Mouse (Mus musculus): ENCODE results near the gene Pex7. TPM values are rescaled to one million over a fixed set of nuclear protein-coding genes. Genes with fewer than 3 reads are reported as not detected.

Gene Pex7
- 61.7 and 63.8 TPM in 2 replicates for polyA plus RNA-seq (2015; fragmentation: Nextera tagmentation; extraction: Ambion mirVana)

DNA sequence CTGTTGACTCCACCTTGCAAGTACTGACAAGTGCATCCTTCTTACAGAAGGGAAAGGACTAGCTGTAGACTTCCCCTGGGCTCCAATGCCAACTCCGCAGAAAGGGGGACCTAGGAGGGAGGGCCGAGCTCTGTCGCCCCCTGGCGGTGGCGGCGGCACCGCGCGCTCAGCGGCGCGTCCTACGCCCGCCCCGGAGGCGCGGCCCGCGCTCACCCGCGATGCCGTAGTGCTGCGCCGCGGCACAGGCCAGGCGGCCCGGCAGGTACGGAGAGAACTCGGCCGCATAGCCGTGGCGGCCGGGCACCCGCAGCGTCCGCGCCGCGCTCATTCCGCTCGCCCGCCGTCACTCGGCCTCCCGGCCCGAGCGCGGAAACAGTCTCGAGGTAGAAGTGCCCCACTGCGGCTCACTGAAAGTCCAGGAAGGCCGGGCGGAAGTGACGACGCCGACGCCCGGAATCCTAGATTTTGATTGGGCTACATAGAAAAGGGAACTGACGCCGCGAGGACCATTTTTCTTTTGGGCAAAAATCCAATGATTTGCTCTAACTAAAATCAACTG, at the start of gene Pex7:
Gene Pex7, minus strand, starts transcription at position 444 of the 559 bp plus-strand sequence.
- peak; percentile 90 for TF ChIP-seq CTCF (IDR thresholded peaks at IDR 0.05; ENCODE audit: low read depth)
- no peaks in the 10 kb centered on the region for H3K27me3 ChIP-seq (replicated peaks; ENCODE audit: control insufficient read depth, insufficient read depth, low read length)
- H3K27ac ChIP-seq (ENCODE audit: low read depth, low read length) = peak within 1 kb of the TSS; percentile 96
- peak within 1 kb of the TSS; percentile 69 for H3K4me3 ChIP-seq (ENCODE audit: low read depth, low read length)
- peak within 1 kb of the TSS; percentile 91 for H3K9ac ChIP-seq (ENCODE audit: low read depth, low read length)
- WGBS = under 1% methylated on average over 60 of the region's 60 CpGs
- peak within 1 kb of the TSS; percentile 54 for H3K4me2 ChIP-seq (replicated peaks; ENCODE audit: low read depth)
- H3K9me3 ChIP-seq (ENCODE audit: control insufficient read depth) = no peaks in the 10 kb centered on the region
- no peaks in the 10 kb centered on the region for H3K4me1 ChIP-seq (replicated peaks; ENCODE audit: control insufficient read depth, insufficient read depth, low read length)
- peaks cover 8% of the 10 kb centered on the region; the same call in 1 of the 2 replicates for H3K36me3 ChIP-seq (ENCODE audit: control insufficient read depth, insufficient read depth)
- ATAC-seq = peak; percentile 98

DNA sequence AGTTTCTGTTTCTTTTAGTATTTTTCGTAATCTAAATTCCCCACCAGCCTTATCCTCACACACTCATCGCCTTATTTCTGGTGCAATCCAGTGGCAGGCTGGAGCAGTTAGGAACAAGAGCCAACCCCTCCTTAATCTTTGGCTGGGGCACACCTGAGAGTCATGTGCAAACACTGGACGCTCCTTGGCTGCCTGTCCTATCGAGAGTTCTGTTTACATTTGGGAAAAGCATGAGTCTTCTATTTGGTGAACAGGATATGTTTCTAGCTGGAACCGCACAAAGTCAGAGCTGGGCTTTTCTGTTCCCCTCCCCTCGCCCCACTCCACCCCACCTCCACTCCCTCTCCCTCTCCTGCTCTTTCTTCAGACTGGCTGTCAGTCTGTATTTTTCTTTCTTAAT, 49.3 kb upstream of the Pex7 start:
- Histone ChIP-seq H3K4me2 (replicated peaks; ENCODE audit: low read depth) (no peak overlapping the region), H3K4me3 (ENCODE audit: low read depth, low read length) (no peak overlapping the region)
- 18% methylated on average over 6 of the region's 6 CpGs for WGBS

DNA sequence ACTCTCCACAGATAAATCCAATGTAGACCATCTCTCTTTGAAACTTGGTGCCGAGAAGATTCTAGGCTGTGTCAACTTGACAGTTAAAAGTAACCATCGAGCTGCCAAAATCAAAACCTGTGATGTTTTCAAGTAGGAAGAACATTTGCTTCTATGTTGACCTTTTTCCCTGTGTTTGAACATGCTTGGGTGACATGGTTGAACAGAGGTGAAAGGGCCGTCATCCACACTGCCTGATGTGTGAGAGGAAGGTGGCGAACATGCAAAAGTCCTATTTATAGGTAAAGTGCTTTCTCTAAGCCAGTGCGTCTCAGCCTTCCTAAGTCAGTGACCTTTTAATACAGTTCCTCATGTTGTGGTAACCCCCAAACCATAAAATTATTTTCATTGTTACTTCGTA, 48.3 kb upstream of the Pex7 start:
- H3K27ac ChIP-seq (ENCODE audit: low read depth, low read length) = no peak overlapping the region
- H3K9me3 ChIP-seq (ENCODE audit: control insufficient read depth) = no peaks in the 10 kb centered on the region
- ATAC-seq = no peak
- H3K27me3 ChIP-seq (replicated peaks; ENCODE audit: control insufficient read depth, insufficient read depth, low read length) = no peaks in the 10 kb centered on the region
- no peaks in the 10 kb centered on the region; the same call in 1 of the 2 replicates for H3K36me3 ChIP-seq (ENCODE audit: control insufficient read depth, insufficient read depth)
- H3K9ac ChIP-seq (ENCODE audit: low read depth, low read length) = no peak overlapping the region
- no peak overlapping the region for H3K4me2 ChIP-seq (replicated peaks; ENCODE audit: low read depth)
- 88% methylated on average over 6 of the region's 6 CpGs for WGBS
- TF ChIP-seq CTCF (IDR thresholded peaks at IDR 0.05; ENCODE audit: low read depth) = no peak
- H3K4me3 ChIP-seq (ENCODE audit: low read depth, low read length) = no peak overlapping the region
- H3K4me1 ChIP-seq (replicated peaks; ENCODE audit: control insufficient read depth, insufficient read depth, low read length) = no peaks in the 10 kb centered on the region; the same call in 1 of the 2 replicates

More for the DNA sequence above, 49.3 kb upstream of the Pex7 start:
- no peaks in the 10 kb centered on the region; the same call in 1 of the 2 replicates for H3K4me1 ChIP-seq (replicated peaks; ENCODE audit: control insufficient read depth, insufficient read depth, low read length)
- peak; percentile 10; the same call in 1 of the 2 replicates for ATAC-seq
- no peak overlapping the region for H3K27ac ChIP-seq (ENCODE audit: low read depth, low read length)
- H3K9me3 ChIP-seq (ENCODE audit: control insufficient read depth) = no peaks in the 10 kb centered on the region
- H3K27me3 ChIP-seq (replicated peaks; ENCODE audit: control insufficient read depth, insufficient read depth, low read length) = no peaks in the 10 kb centered on the region
- H3K36me3 ChIP-seq (ENCODE audit: control insufficient read depth, insufficient read depth) = no peaks in the 10 kb centered on the region
- TF ChIP-seq CTCF (IDR thresholded peaks at IDR 0.05; ENCODE audit: low read depth) = no peak
- no peak overlapping the region for H3K9ac ChIP-seq (ENCODE audit: low read depth, low read length)

DNA sequence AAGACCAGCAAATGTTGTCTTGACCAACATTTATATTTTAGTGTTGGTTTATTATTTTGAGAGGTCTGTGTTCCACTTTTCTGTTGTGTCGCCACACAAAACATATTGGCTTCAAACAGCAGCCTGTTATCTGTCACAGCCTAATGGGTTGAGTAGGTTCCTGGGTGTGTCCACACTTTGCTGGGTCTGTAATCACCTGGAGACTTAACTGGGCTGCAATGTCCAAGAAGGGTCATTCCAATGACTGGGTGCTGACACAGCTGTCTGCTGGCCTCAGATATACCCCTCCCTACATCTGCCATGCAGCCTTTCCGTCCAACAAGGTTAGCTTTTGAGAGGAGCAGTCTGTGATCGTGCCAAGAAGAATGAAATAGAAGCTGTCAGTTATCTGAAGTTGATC, 47.1 kb upstream of the Pex7 start:
- Histone ChIP-seq H3K4me1 (replicated peaks; ENCODE audit: control insufficient read depth, insufficient read depth, low read length) (no peaks in the 10 kb centered on the region; the same call in 1 of the 2 replicates), H3K36me3 (ENCODE audit: control insufficient read depth, insufficient read depth) (no peaks in the 10 kb centered on the region; the same call in 1 of the 2 replicates), H3K4me2 (replicated peaks; ENCODE audit: low read depth) (no peak overlapping the region), H3K4me3 (ENCODE audit: low read depth, low read length) (no peak overlapping the region), H3K9ac (ENCODE audit: low read depth, low read length) (no peak overlapping the region), H3K27me3 (replicated peaks; ENCODE audit: control insufficient read depth, insufficient read depth, low read length) (no peaks in the 10 kb centered on the region), H3K9me3 (ENCODE audit: control insufficient read depth) (no peaks in the 10 kb centered on the region), H3K27ac (ENCODE audit: low read depth, low read length) (no peak overlapping the region)
- ATAC-seq = no peak
- TF ChIP-seq CTCF (IDR thresholded peaks at IDR 0.05; ENCODE audit: low read depth) = no peak
- WGBS = 64% methylated on average over 3 of the region's 3 CpGs

DNA sequence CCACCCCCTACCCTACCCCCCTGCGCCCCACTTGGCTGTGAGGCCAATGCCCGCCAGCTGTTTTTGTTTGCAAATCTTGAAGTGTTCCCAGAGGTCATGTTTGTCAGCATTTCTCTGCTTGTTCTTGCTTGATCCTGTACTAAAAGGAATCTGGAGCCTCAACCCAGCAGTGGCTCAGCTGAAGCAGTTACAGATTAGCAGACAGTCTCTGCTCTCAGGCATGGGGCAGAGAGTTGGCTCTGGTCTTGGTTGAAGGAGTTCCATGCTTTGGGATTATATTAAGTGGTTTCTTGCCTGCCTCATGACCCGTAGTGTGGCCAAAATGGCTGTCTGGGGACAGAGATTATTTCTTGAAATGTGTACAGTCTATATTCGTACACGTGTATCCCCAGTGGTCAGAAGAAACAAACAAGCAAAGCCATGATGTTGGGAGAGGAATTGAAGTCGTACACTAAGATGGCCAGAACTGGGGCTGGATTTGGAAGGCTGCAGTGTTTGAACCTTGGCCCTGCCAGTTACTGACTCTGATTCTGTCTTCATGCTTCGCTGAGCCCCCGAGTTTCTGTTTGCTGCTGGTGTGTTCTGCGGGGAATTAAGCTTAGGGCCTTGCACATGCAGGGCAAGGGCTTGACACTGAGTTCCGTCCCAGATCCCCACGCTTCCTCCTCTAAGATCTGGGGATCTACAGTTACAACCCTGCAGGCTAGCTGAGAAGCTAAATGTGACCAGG, 45.7 kb upstream of the Pex7 start:
- no peak overlapping the region for H3K4me2 ChIP-seq (replicated peaks; ENCODE audit: low read depth)
- no peaks in the 10 kb centered on the region; the same call in 1 of the 2 replicates for H3K4me1 ChIP-seq (replicated peaks; ENCODE audit: control insufficient read depth, insufficient read depth, low read length)
- H3K27me3 ChIP-seq (replicated peaks; ENCODE audit: control insufficient read depth, insufficient read depth, low read length) = no peaks in the 10 kb centered on the region
- ATAC-seq = no peak
- no peaks in the 10 kb centered on the region for H3K9me3 ChIP-seq (ENCODE audit: control insufficient read depth)
- H3K9ac ChIP-seq (ENCODE audit: low read depth, low read length) = no peak overlapping the region
- 85% methylated on average over 11 of the region's 11 CpGs for WGBS
- no peak for TF ChIP-seq CTCF (IDR thresholded peaks at IDR 0.05; ENCODE audit: low read depth)
- no peaks in the 10 kb centered on the region; the same call in 1 of the 2 replicates for H3K36me3 ChIP-seq (ENCODE audit: control insufficient read depth, insufficient read depth)
- no peak overlapping the region for H3K4me3 ChIP-seq (ENCODE audit: low read depth, low read length)
- H3K27ac ChIP-seq (ENCODE audit: low read depth, low read length) = no peak overlapping the region

DNA sequence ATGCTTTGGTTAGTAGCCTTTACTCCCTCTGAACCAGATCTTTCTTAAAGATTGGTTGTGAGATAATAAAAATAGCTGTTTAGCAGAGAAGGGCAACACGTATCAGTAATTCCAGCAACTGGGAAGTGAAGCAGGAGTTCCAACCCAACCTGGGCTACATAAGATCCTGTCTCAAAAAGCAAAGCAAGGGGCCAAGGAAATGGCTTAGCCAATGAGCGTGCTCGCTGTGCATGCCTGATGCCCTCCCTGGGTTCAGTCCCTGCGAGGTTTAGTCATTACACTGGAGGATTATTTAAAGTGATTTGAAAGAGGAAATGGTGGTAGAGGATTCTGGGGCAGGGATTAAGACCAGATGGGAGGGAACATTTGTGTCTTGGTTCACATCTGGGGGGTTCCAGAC, 41.6 kb upstream of the Pex7 start:
- Histone ChIP-seq H3K9ac (ENCODE audit: low read depth, low read length) (no peak overlapping the region), H3K9me3 (ENCODE audit: control insufficient read depth) (no peaks in the 10 kb centered on the region), H3K4me2 (replicated peaks; ENCODE audit: low read depth) (no peak overlapping the region), H3K4me1 (replicated peaks; ENCODE audit: control insufficient read depth, insufficient read depth, low read length) (no peaks in the 10 kb centered on the region), H3K27me3 (replicated peaks; ENCODE audit: control insufficient read depth, insufficient read depth, low read length) (no peaks in the 10 kb centered on the region), H3K27ac (ENCODE audit: low read depth, low read length) (no peak overlapping the region), H3K36me3 (ENCODE audit: control insufficient read depth, insufficient read depth) (no peaks in the 10 kb centered on the region; the same call in 1 of the 2 replicates), H3K4me3 (ENCODE audit: low read depth, low read length) (no peak overlapping the region)
- ATAC-seq = no peak
- WGBS = 84% methylated on average over 4 of the region's 4 CpGs
- no peak for TF ChIP-seq CTCF (IDR thresholded peaks at IDR 0.05; ENCODE audit: low read depth)

Measured in intestine, postnatal 0 days (tissue).